Mouse (Mus musculus) myocyte (in vitro differentiated cells): ENCODE data around the gene Abcb8.
A peak's percentile ranks its signal among the peaks of the same experiment; 100 is the strongest.

Source experiments
- CEBPB ChIP-seq: IDR thresholded peaks from 2 replicates; pipeline ENCODE4 v1.6.1; 2011; ENCODE audit warnings: mild to moderate bottlenecking, moderate library complexity; ENCODE audit not compliant: poor library complexity, insufficient read depth, severe bottlenecking
- E2F4 ChIP-seq: IDR thresholded peaks from one replicate; pipeline ENCODE4 v1.6.1; 2011; ENCODE audit warnings: mild to moderate bottlenecking, control low read depth, moderate library complexity; ENCODE audit not compliant: insufficient read depth
- MYOD1 ChIP-seq, 3 experiments: IDR thresholded peaks; one replicate each; pipeline ENCODE4 v1.6.1; 2011; ENCODE audit warnings: control low read depth in 2 of 3, low read depth in 2 of 3, mild to moderate bottlenecking in 2 of 3, moderate library complexity in 1 of 3; ENCODE audit not compliant: insufficient read length in 2 of 3, control insufficient read depth in 1 of 3
- POLR2A ChIP-seq: IDR thresholded peaks from one replicate; pipeline ENCODE4 v1.6.1; 2011; ENCODE audit warnings: low read depth, mild to moderate bottlenecking, control low read depth, moderate library complexity; ENCODE audit not compliant: insufficient read length
- POLR2AphosphoS2 ChIP-seq: IDR thresholded peaks from one replicate; pipeline ENCODE4 v1.6.1; 2011; ENCODE audit warnings: low read depth, control low read depth; ENCODE audit not compliant: insufficient read length
- REST ChIP-seq: IDR thresholded peaks from one replicate; pipeline ENCODE4 v1.6.1; 2011; ENCODE audit warnings: mild to moderate bottlenecking, control low read depth, moderate library complexity; ENCODE audit not compliant: insufficient read depth, insufficient read length
- SRF ChIP-seq: IDR thresholded peaks from one replicate; pipeline ENCODE4 v1.6.1; 2011; ENCODE audit warnings: low read depth; ENCODE audit not compliant: control insufficient read depth, insufficient read length
- TCF12 ChIP-seq: IDR thresholded peaks from one replicate; pipeline ENCODE4 v1.6.1; 2011; ENCODE audit warnings: mild to moderate bottlenecking, control low read depth; ENCODE audit not compliant: poor library complexity, insufficient read depth, severe bottlenecking
- USF1 ChIP-seq: IDR thresholded peaks from one replicate; pipeline ENCODE4 v1.6.1; 2011; ENCODE audit warnings: low read depth, mild to moderate bottlenecking, control low read depth, moderate library complexity

GRCm38 (mm10) chr5:24383026-24383859, 10.2 kb upstream of the Abcb8 start:
- peak; percentile 60 for TF ChIP-seq POLR2AphosphoS2
- TF ChIP-seq SRF = peak; percentile 24
- no peak for TF ChIP-seq TCF12
- no peak for TF ChIP-seq CEBPB
- no peak for TF ChIP-seq E2F4
- peak; percentile 63 for TF ChIP-seq POLR2A
- peak in 1 of 3 experiments; percentile 47 for TF ChIP-seq MYOD1 (IDR thresholded peaks at IDR 0.05; ENCODE audit: control insufficient read depth in 1 of 3, insufficient read length in 2 of 3, low read depth in 2 of 3)
- TF ChIP-seq USF1 = no peak
- no peak for TF ChIP-seq REST
